Comparison of ENCODE assay signal across 20 mouse cellular contexts in genomic region chr12:107148451-107148850, GRCm38 (mm10).
DNase-seq lines count a peak whose midpoint lies in the region; ATAC-seq and TF ChIP-seq lines count a peak whose summit lies in the region.
"Had no signal": no experiment of that assay in that cellular context is flagged by ENCODE, and none has a peak within 500 bp of the region (broad histone marks: within the 10 kb centered on the region; RNA-seq: fewer than 3 reads in every experiment).

No protein-coding gene starts in this region.

- H3K9me3 ChIP-seq in hindbrain, embryonic 11.5 days (ENCODE audit: control insufficient read depth, low read length) = no peaks in the 10 kb centered on the region
- H3K9me3 ChIP-seq: embryonic facial prominence, embryonic 13.5 days; hindbrain, embryonic 12.5 days; limb, embryonic 15.5 days; neural tube, embryonic 12.5 days had no signal

- 4% methylated on average over 8 of the region's 8 CpGs for WGBS in thymus, adult 2 months
- 78% methylated on average over 8 of the region's 8 CpGs for WGBS in hindbrain, embryonic 11.5 days

- DNase-seq in retina, postnatal 1 day = peak; percentile 26
- DNase-seq in retina, embryonic 14.5 days (ENCODE audit: low spot score) = no peak
- peak; percentile 75 for DNase-seq in thymus, adult 2 months
- no peak for DNase-seq in hindbrain, embryonic 11.5 days (ENCODE audit: low spot score)
- DNase-seq in adrenal gland, adult (ENCODE audit: inconsistent age in 2 of 2, low spot score in 1 of 2) = no peak
- DNase-seq in adrenal gland, adult 2 months = no peak
- DNase-seq: cerebellum, adult 18-20 months; forebrain, postnatal 0 days; kidney, adult 8-10 months; kidney, postnatal 14 days; right cerebral cortex, postnatal 14 days; spleen, adult 18-20 months had no signal

- H3K27ac ChIP-seq in thymus, adult 2 months (ENCODE audit: control insufficient read depth, insufficient read depth, low read length) = peak overlapping the region; percentile 95
- no peak overlapping the region for H3K27ac ChIP-seq in hindbrain, embryonic 11.5 days (ENCODE audit: low read depth, low read length)
- H3K27ac ChIP-seq: embryonic facial prominence, embryonic 13.5 days; hindbrain, embryonic 12.5 days; limb, embryonic 15.5 days; neural tube, embryonic 12.5 days had no signal

- no peak overlapping the region for H3K4me2 ChIP-seq in hindbrain, embryonic 11.5 days (replicated peaks; ENCODE audit: low read depth, low read length)
- H3K4me2 ChIP-seq: embryonic facial prominence, embryonic 13.5 days; hindbrain, embryonic 12.5 days; limb, embryonic 15.5 days; midbrain, embryonic 11.5 days; neural tube, embryonic 12.5 days had no signal

- no peak overlapping the region for H3K9ac ChIP-seq in hindbrain, embryonic 11.5 days (ENCODE audit: low read depth, low read length)
- H3K9ac ChIP-seq: embryonic facial prominence, embryonic 13.5 days; forebrain, postnatal 0 days; hindbrain, embryonic 12.5 days; limb, embryonic 15.5 days; neural tube, embryonic 12.5 days had no signal

- peak; percentile 89 to 90 for ATAC-seq in hematopoietic stem cell, adult 5-6 weeks (replicated peaks in 1 of 2; ENCODE audit: insufficient read depth in 1 of 2, low FRiP score in 2 of 2, low TSS enrichment in 1 of 2, low read depth in 1 of 2, poor library complexity in 2 of 2, severe bottlenecking in 2 of 2)
- ATAC-seq in hindbrain, embryonic 11.5 days (ENCODE audit: low FRiP score) = no peak
- ATAC-seq: forebrain, postnatal 0 days; inflammation-experienced regulatory T-cells, adult 6 months had no signal

- peaks cover 61% of the 10 kb centered on the region for H3K4me1 ChIP-seq in thymus, adult 2 months (replicated peaks; ENCODE audit: control insufficient read depth, insufficient read depth, low read length)
- no peaks in the 10 kb centered on the region for H3K4me1 ChIP-seq in hindbrain, embryonic 11.5 days (replicated peaks; ENCODE audit: control insufficient read depth, insufficient read depth, low read length)
- H3K4me1 ChIP-seq: embryonic facial prominence, embryonic 13.5 days; hindbrain, embryonic 12.5 days; neural tube, embryonic 12.5 days had no signal

- no peak overlapping the region for H3K4me3 ChIP-seq in thymus, adult 2 months (ENCODE audit: control insufficient read depth, insufficient read depth, low read length)
- no peak overlapping the region for H3K4me3 ChIP-seq in hindbrain, embryonic 11.5 days (ENCODE audit: low read depth, low read length)
- H3K4me3 ChIP-seq: embryonic facial prominence, embryonic 13.5 days; hindbrain, embryonic 12.5 days; limb, embryonic 15.5 days; neural tube, embryonic 12.5 days had no signal

- H3K36me3 ChIP-seq in thymus, adult 2 months (ENCODE audit: control insufficient read depth, insufficient read depth, low read length) = no peaks in the 10 kb centered on the region
- H3K36me3 ChIP-seq in hindbrain, embryonic 11.5 days (ENCODE audit: control insufficient read depth, insufficient read depth, low read length) = no peaks in the 10 kb centered on the region
- H3K36me3 ChIP-seq: embryonic facial prominence, embryonic 13.5 days; G1E; hindbrain, embryonic 12.5 days; limb, embryonic 15.5 days; neural tube, embryonic 12.5 days had no signal

- 0 out of 2 replicates have a peak, but pooled peaks have one; percentile 27 for TF ChIP-seq POLR2A in thymus, adult 2 months (IDR thresholded peaks at IDR 0.05; ENCODE audit: control insufficient read depth, extremely low read depth, insufficient read depth, low read length, poor library complexity)

- no peak for TF ChIP-seq CTCF in thymus, adult 2 months (IDR thresholded peaks at IDR 0.05; ENCODE audit: borderline replicate concordance, control insufficient read depth, extremely low read depth, insufficient read depth, low read length, poor library complexity)

- no peaks in the 10 kb centered on the region for H3K27me3 ChIP-seq in thymus, adult 2 months (ENCODE audit: control insufficient read depth, insufficient read depth, low read length)
- H3K27me3 ChIP-seq in hindbrain, embryonic 11.5 days (ENCODE audit: control insufficient read depth, insufficient read depth, low read length) = no peaks in the 10 kb centered on the region
- H3K27me3 ChIP-seq: embryonic facial prominence, embryonic 13.5 days; hindbrain, embryonic 12.5 days; limb, embryonic 15.5 days; neural tube, embryonic 12.5 days had no signal

Comparison
In these comparisons a context has a peak if more than half of its experiments do, and no peak if none do; other contexts are left out.
1. DNase-seq: peak in retina, postnatal 1 day (single experiment) and thymus, adult 2 months (single experiment); none in retina, embryonic 14.5 days (single experiment), hindbrain, embryonic 11.5 days (single experiment), adrenal gland, adult (0 of 2) and adrenal gland, adult 2 months (single experiment).